Mouse (Mus musculus) CH12.LX (cell line): Measurements from ENCODE around the gene Cenpp.

Source experiments
- CTCF ChIP-seq, 2 experiments: IDR thresholded peaks in 1 of 2; conservative IDR thresholded peaks in 1 of 2; 2 replicates each; pipeline ENCODE4 v1.5.1; 2011 to 2012; ENCODE audit warnings: low read depth in 2 of 2, low read length in 2 of 2, improper control_type of control experiment in 1 of 2, inconsistent platforms in 1 of 2, mild to moderate bottlenecking in 1 of 2, moderate library complexity in 1 of 2
- HCFC1 ChIP-seq: IDR thresholded peaks from 2 replicates; pipeline ENCODE4 v1.6.1; 2012; ENCODE audit warnings: low read depth, mild to moderate bottlenecking, inconsistent platforms, low read length, improper control_type of control experiment
- PAX5 ChIP-seq: IDR thresholded peaks from 2 replicates; pipeline ENCODE4 v1.6.1; 2012; ENCODE audit warnings: low read length, inconsistent platforms, mixed read lengths
- POLR2A ChIP-seq: IDR thresholded peaks from 2 replicates; pipeline ENCODE4 v1.6.1; 2011; ENCODE audit warnings: low read depth, mild to moderate bottlenecking, improper control_type of control experiment, low read length
- TCF12 ChIP-seq: IDR thresholded peaks from 2 replicates; pipeline ENCODE4 v1.6.1; 2014; ENCODE audit warnings: low read depth, mild to moderate bottlenecking, inconsistent platforms, low read length, improper control_type of control experiment

DNA sequence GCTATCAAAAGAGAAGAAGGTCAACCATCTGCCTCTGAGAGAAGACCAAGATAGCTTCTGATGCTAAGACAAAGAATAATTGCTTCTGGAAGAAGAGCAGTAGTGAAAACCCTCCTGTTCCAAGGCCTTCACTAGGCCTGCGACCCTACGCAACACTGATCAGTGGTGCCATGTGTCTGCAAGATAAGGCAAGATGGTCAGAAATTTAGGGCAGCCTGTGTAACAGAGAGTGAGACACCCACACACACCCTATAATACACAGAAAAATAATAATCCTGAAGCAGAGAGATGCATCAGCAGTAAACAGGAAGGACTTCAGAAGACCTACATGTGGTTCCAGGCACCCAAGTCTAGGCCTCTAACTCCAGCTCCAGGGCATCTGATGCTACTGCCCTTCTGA is 12.6 kb downstream of the Cenpp start:
- TF ChIP-seq TCF12 (no peak), CTCF (conservative IDR thresholded peaks at IDR 0.05 in 1 of 2, IDR thresholded peaks at IDR 0.05 in 1 of 2; ENCODE audit: low read depth in 2 of 2, low read length in 2 of 2) (no peak), POLR2A (no peak), PAX5 (no peak), HCFC1 (no peak)
